Mouse (Mus musculus): Measurements from ENCODE around the gene Sf3b6.

DNA sequence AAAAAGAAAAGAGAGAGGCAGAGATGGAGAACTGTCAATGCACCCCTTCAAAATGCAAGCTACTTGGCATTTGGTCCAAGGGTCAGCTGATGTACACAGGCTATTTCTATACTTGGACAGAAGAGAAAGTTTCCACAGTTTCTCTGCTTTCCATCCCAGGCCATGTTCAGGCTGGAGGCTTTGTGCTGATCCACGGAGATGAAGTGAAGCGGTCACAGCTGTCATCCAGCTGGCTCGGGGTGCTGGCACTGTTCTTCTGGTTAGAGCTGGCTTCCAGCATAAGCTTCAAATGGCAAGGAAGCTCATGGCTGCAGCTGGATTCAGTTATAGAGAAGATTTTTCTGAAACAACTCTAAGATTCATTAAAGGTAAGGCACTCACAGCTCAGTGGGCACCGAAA lies 3.7 kb upstream of the Sf3b6 start:
- TF ChIP-seq CTCF (IDR thresholded peaks at IDR 0.05; ENCODE audit: low read depth, low read length) (no peak), POLR2A (IDR thresholded peaks at IDR 0.05; ENCODE audit: insufficient read depth, low read length) (no peak), EP300 (IDR thresholded peaks at IDR 0.05; ENCODE audit: insufficient read depth, low read depth, low read length) (no peak)
